Mouse (Mus musculus) adrenal gland, adult 18-20 months (tissue): ENCODE measurements around the gene Lrrc28. TPM values are rescaled to one million over a fixed set of nuclear protein-coding genes. Genes with fewer than 3 reads are reported as not detected.
A peak's percentile ranks its signal among the peaks of the same experiment; 100 is the strongest.
"Not testable (repeated sequence)": the region's sequence is repeated elsewhere in the genome, so short reads cannot be mapped to it uniquely, and the experiment has no call there.

Experiments
- DNase-seq, 2 experiments: peaks; one replicate each; pipeline ENCODE4 v3.0.0; 2021 to 2022; ENCODE audit warnings: low spot score in 2 of 2
- total RNA-seq, 2 experiments: library from RNA; stranded (reverse); gene quantifications; 1 replicate in 1 of 2; 2 replicates in 1 of 2; pipeline ENCODE4 v1.2.3; 2021

Lrrc28 gene
- total RNA-seq, 2 experiments from 2014 or later = 19.5 to 20.1 TPM

- DNase-seq = no peak
These were observed 108.3 kb downstream of the Lrrc28 start for GRCm38 (mm10) chr7:67536588-67537372.

GRCm38 (mm10) chr7:67535941-67536340 lies 109.1 kb downstream of the Lrrc28 start:
- DNase-seq = no peak

GRCm38 (mm10) chr7:67530981-67531380 lies 114.1 kb downstream of the Lrrc28 start:
- no peak for DNase-seq

- no peak for DNase-seq
These were observed 115.7 kb downstream of the Lrrc28 start for GRCm38 (mm10) chr7:67529381-67529780.

- no peak for DNase-seq
These were observed 116.2 kb downstream of the Lrrc28 start for GRCm38 (mm10) chr7:67528821-67529221.

- DNase-seq = peak; percentile 19 to 41
These were observed 116.8 kb downstream of the Lrrc28 start for GRCm38 (mm10) chr7:67528063-67528811.

- DNase-seq = no peak
These were observed 119.0 kb downstream of the Lrrc28 start for GRCm38 (mm10) chr7:67525886-67526580.

- not testable (repeated sequence) for DNase-seq
These were observed 121.0 kb downstream of the Lrrc28 start for GRCm38 (mm10) chr7:67524069-67524468.

GRCm38 (mm10) chr7:67523400-67523799 lies 121.7 kb downstream of the Lrrc28 start:
- no peak for DNase-seq

GRCm38 (mm10) chr7:67521731-67522130 lies 123.3 kb downstream of the Lrrc28 start:
- DNase-seq = not testable (repeated sequence)

GRCm38 (mm10) chr7:67520959-67521358 lies 124.1 kb downstream of the Lrrc28 start:
- no peak for DNase-seq

- DNase-seq = no peak
These were observed 125.1 kb downstream of the Lrrc28 start for GRCm38 (mm10) chr7:67520001-67520400.

- no peak for DNase-seq
These were observed 129.4 kb downstream of the Lrrc28 start for GRCm38 (mm10) chr7:67515621-67516020.

GRCm38 (mm10) chr7:67514893-67515292 lies 130.2 kb downstream of the Lrrc28 start:
- DNase-seq = no peak

- DNase-seq = no peak
These were observed 130.7 kb downstream of the Lrrc28 start for GRCm38 (mm10) chr7:67514380-67514779.

- no peak for DNase-seq
These were observed 131.4 kb downstream of the Lrrc28 start for GRCm38 (mm10) chr7:67513656-67514055.

GRCm38 (mm10) chr7:67511606-67512005 lies 133.5 kb downstream of the Lrrc28 start:
- DNase-seq = no peak

- DNase-seq = no peak
These were observed 141.6 kb downstream of the Lrrc28 start for GRCm38 (mm10) chr7:67503281-67504010.

- DNase-seq = no peak
These were observed 142.4 kb downstream of the Lrrc28 start for GRCm38 (mm10) chr7:67502631-67503030.

- no peak for DNase-seq
These were observed 144.2 kb downstream of the Lrrc28 start for GRCm38 (mm10) chr7:67500878-67501277.
